Mouse (Mus musculus) inflammation-experienced regulatory T-cells (primary cell): ENCODE measurements around the gene Serpinf2. TPM values are rescaled to one million over a fixed set of nuclear protein-coding genes. Genes with fewer than 3 reads are reported as not detected.

Experiments used
- polyA plus RNA-seq, 2 experiments: library from polyadenylated mRNA; unstranded; fragments of 100-300 nt; shearing (Covaris generic); gene quantifications; one replicate each; pipeline ENCODE4 v1.2.1; 2017

The Serpinf2 gene
- under 1 TPM in 1 of 2 experiments, not detected in 1; 0.17 TPM for polyA plus RNA-seq

GRCm38 (mm10) chr11:75439363-75439762 lies at the start of gene Serpinf2:
TSS of gene Serpinf2 (minus strand) at chr11:75439591.

GRCm38 (mm10) chr11:75486601-75487285 lies 47.4 kb upstream of the Serpinf2 start, which contains the start of gene Prpf8:
TSS of gene Prpf8 (plus strand) at chr11:75486816.

GRCm38 (mm10) chr11:75460844-75461742 lies 21.7 kb upstream of the Serpinf2 start, which contains the start of gene Tlcd2:
TSS of gene Tlcd2 (plus strand) at chr11:75461715.

GRCm38 (mm10) chr11:75453991-75454930 lies 14.9 kb upstream of the Serpinf2 start, which contains the start of gene Wdr81:
TSS of gene Wdr81 (minus strand) at chr11:75454717.

GRCm38 (mm10) chr11:75422013-75422792 lies 17.2 kb downstream of the Serpinf2 start, which contains the start of gene Serpinf1:
TSS of gene Serpinf1 (minus strand) at chr11:75422701.

Other genes with a start within 250 kb of the Serpinf2 start
- 10 to 100 TPM; 17.2 to 21.0 TPM for gene Dph1, start 248.3 kb downstream of the Serpinf2 start, polyA plus RNA-seq
- 10 to 100 TPM in 1 of 2 experiments, 1 to 10 TPM in 1; 8.6 to 31.7 TPM for gene Rtn4rl1, start 245.8 kb downstream of the Serpinf2 start, polyA plus RNA-seq
- gene Rpa1, start 91.3 kb downstream of the Serpinf2 start, polyA plus RNA-seq: 100 to 1,000 TPM; 121 to 135 TPM
- 10 to 100 TPM; 14.2 to 19.9 TPM for gene Smyd4, start 91.2 kb downstream of the Serpinf2 start, polyA plus RNA-seq
- gene Serpinf1, start 16.9 kb downstream of the Serpinf2 start, polyA plus RNA-seq: 1 to 10 TPM; 3.9 to 5.6 TPM
- 10 to 100 TPM; 13.6 to 14.9 TPM for gene Wdr81, start 15.1 kb upstream of the Serpinf2 start, polyA plus RNA-seq
- 10 to 100 TPM in 1 of 2 experiments, 1 to 10 TPM in 1; 4.4 to 11.1 TPM for gene Tlcd2, start 22.1 kb upstream of the Serpinf2 start, polyA plus RNA-seq
- gene Prpf8, start 47.2 kb upstream of the Serpinf2 start, polyA plus RNA-seq: 10 to 100 TPM; 50.5 to 54.7 TPM
- under 1 TPM; 0.24 to 0.40 TPM for gene Rilp, start 70.5 kb upstream of the Serpinf2 start, polyA plus RNA-seq
- 1 to 10 TPM; 1.2 to 5.0 TPM for gene Scarf1, start 73.9 kb upstream of the Serpinf2 start, polyA plus RNA-seq
- 10 to 100 TPM; 34.3 to 47.3 TPM for gene Slc43a2, start 92.1 kb upstream of the Serpinf2 start, polyA plus RNA-seq
- 100 to 1,000 TPM; 318 to 366 TPM for gene Pitpna, start 148.5 kb upstream of the Serpinf2 start, polyA plus RNA-seq
- gene Inpp5k, start 191.4 kb upstream of the Serpinf2 start, polyA plus RNA-seq: 100 to 1,000 TPM; 117 to 127 TPM
- 10 to 100 TPM; 40.1 to 45.4 TPM for gene Myo1c, start 210.9 kb upstream of the Serpinf2 start, polyA plus RNA-seq
- 10 to 100 TPM; 47.7 to 62.6 TPM for gene Crk, start 239.7 kb upstream of the Serpinf2 start, polyA plus RNA-seq